Mouse (Mus musculus): ENCODE data around the gene Kbtbd12.

Gene Kbtbd12

DNA sequence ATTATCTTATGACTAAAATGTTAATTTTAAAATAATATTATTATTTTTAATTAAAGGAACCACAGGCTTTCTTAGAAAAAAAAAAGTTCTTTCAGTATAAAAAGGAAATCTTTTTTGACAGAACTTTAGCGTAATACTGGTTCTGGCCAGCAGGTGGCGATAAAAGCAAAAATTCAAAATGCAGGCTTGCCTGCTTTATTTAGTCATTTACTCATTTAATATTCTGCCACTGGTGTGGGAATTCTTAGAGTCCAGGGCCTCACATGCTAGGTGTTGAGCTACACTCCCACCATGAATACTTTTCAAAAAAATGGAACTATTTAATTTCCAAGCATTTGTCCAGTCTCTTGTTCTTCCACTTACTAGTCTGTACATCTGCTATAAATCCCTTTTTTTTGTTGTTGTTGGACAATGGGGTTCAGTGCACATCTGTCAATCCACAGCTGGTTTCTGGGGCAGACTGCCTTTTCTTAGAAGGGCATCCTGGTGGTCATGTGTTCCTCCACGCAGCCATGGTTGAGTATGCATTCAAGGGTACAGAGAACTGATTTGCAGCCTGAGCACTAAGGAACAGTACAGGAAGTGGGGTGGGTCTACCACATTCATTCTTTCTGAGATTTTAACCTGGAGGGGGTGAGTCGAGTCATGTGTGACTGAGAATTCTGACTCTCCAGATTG, 88.5 kb downstream of the Kbtbd12 start:
- peak; percentile 22 for DNase-seq (ENCODE audit: low spot score)

DNA sequence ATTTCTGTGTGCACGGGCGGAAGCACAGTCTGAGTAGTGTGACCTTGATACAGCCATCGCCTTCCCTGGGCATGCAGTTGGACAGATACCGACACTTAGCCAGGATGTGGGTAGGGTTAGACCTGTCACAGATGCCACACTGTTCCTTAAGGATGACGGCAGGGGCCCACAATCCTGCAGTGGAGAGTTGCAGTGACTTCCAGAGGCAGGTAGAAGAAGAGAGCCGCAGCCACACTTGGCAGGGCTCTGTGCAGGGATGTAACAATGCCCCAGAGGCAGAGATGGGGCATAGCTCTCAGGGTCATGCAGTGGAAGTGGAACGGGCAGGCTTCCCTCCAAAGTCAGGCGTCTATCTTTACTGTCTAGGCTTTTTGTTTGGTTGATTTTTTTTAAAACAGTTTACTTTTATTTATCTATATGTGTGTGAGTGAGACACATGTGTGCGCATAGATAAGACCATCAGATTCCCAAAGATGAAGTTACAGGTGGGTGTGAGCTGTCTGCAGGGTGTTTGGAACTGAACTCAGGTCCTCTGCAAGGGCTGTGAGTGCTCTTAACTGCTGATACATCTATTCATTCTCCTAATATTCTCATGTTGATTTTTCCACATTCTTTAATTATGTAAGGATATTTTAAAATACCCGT, 89.2 kb downstream of the Kbtbd12 start:
- no peak for DNase-seq (ENCODE audit: low spot score)

DNA sequence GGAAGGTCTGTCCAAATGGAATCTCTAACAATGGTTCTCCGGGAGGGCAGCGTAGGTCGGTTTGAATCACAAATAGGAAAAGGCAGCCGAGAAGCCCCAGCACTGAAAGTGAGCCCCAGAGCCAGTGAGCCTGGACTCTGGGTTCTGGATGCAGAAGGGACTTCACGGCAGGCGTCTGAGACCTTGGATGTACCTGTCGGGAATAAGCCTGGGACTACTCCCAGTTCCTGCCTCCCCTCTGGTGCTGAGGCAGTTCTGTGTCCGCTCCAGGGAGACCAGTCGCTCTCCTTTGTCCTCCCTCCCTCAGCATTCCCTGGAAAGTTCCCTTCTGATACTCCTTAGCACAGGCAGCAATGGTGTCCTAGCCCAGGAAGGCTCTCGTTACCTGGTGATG, 92.4 kb downstream of the Kbtbd12 start:
- DNase-seq (ENCODE audit: low spot score): no peak

DNA sequence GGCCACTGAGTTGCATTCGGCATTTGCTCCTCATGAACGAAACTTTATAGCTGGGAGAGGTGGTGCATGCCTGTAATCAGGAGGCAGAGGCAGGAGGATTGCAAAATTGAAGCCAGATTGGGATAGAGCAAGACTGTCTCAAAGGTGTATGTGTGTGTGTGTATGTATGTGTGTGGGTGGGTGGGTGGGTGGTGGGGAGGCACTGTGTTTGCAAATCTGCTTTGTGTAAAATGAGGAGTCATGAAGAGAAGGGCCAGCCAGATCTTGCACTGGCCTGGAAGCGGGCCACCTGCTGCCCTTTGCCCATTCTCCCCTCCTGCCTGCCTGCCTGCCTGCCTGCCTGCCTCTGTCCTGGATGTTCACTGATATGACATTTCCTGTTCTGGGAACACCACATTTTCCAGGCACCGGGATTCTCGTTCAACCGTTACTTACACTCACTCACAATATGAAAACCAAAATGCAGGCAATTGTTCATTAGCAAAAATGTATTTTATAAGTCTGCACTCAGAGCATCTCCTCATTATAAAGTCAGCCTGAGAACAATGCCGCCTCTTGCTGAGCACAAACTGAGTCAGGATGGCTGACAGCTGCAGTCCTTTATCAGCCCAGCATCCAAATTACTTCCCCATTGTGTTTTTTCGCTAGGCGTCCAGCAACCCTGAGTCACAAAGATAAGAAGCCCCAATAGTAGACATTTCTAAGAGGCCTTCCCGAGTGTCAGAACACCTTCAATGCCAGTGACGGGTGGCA, 92.9 kb downstream of the Kbtbd12 start:
- DNase-seq (ENCODE audit: low spot score): no peak

DNA sequence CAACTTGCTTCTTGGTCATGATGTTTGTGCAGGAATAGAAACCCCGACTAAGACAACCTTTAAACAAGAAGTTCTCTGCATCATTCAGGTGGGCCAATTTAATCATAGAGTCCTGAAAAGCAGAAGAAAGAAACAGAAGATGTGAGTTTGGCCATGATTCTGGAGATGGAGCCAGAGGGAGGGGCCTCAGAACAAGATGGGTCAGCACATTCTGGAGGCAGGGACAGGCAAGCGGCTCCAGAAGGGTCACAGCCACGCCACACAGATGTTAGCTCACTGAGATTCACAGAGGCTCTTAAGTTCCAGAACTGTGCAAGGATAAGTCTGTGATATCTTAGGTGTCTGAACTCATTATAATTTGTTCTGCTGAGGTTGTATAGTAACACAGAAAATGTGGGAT, 93.5 kb downstream of the Kbtbd12 start:
- DNase-seq (ENCODE audit: low spot score): no peak

DNA sequence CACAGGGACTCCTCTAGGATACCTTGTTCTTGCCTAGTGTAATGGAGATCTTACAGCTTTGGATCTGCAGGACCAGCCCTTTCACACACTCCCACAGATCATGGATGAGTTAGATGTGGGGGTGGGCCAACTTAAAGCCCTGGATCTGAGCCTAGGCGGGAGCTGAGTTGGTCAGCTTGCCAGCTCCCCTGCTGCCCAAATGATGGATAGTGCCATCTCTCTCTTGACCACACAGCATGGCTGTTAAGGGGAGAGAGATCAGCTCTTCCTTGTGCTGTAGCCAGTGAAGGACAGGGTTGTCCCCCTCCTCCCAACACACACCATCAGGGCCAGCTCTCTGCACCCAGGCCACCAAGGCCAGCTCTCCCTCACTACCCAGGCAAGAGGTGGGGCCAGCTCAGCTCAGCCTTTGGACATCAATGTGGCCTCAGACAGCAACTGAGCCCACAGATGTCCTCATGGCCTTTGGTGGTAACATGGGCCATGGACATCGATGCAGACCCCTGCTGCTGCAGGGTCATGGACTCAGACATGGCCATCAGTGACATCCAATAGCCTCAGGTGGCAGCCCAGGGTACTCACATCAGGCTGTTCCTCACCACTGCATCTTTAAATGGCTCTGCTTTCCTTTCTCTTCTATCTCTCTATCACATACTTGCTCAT, 97.5 kb downstream of the Kbtbd12 start:
- DNase-seq (ENCODE audit: low spot score): no peak

DNA sequence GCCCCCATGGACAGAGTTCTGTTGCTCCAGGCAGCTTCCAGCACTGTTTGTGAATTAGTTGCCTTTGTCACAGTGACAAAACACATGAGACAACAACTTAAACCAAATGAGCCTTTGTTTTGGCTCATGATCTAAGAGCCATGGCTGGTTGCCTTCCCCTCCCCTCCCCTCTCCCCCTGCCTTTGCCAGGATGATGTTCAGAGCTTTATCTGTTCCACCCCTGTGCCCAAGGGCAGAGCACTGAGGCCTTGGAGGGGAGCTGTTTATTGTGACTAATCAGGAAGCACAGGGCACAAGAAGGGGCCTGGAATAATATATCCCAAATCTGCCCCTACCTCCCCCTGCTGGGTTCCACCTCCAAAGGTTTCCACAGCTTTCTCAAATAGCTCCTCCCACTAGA, 107.4 kb downstream of the Kbtbd12 start:
- peak; percentile 44 for DNase-seq (ENCODE audit: low spot score)

DNA sequence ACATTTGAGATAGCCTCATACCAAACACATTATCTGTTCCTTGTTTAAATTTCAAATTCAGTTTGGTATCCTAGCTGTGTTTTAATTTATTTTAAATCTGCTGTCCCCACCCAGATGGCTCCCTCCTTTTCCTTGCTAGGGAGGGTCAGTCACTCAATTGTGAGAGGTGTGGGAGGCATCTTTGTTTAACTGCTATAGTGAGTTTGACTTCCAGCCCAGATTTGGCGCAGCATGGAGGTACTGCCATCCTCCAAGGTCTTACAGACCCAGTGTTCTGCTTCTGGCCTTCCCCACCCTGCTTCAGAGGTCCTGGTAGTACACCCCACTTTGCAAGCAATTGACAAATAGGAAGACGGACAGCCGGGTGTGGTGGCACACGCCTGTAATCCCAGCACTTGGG, 113.7 kb downstream of the Kbtbd12 start:
- DNase-seq (ENCODE audit: low spot score): no peak

DNA sequence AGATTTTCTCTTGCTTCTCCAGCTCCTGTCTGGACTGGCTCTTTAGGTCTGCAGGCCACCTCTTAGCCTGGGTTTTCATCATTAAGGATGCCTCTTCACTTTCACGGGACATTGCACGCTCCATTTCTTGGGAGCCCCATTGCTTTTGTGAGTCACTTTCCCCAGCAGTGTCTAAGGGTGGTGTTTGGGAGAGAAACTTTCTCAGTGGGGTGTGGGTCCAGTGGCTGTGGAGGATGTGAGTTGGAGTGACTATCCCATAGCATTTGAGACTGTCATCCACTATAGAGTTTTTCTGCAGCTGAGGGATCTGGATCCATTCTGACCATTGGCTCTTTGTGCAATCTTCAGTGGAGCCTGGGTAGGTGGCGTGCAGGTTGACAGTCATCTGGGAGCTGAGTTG, 114.3 kb downstream of the Kbtbd12 start:
- no peak for DNase-seq (ENCODE audit: low spot score)

DNA sequence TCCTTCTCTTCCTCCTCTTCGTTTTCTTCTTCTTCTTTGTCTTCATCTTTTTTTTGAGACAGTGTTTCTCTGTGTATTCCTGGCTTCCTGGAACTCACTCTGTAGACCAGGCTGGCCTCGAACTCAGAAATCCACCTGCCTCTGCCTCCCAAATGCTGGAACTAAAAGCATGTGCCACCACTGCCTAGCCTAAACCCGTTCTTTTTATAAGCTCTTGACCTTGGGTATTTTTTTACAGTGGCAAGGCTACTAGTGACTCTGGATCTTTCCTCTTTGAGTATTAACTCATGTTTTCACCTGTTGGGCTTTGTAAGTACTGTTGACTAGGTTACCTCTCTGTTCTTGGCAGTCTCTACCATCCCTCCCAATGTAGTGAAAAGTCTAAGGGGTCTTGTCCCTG, 114.7 kb downstream of the Kbtbd12 start:
- no peak for DNase-seq (ENCODE audit: low spot score)

DNA sequence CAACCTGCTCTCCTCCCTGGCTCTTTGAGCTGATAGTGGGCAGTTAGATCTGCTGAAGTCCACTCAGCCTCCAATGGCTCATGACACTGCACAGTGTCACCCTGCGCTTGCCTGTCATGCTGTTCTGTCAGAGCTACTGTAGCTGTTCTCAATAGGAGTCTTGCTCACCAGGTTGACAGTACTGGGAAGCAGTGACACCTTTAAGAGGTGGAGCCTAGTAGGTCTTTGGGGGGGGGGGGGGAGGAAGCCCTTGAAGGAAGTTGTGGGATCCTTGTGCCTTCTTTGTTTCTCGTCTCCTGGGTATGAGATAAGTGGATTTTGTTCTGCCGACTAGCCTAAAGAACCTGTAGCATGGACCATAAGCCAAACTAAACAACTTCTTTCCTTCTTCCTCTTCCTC, 115.1 kb downstream of the Kbtbd12 start:
- no peak for DNase-seq (ENCODE audit: low spot score)

DNA sequence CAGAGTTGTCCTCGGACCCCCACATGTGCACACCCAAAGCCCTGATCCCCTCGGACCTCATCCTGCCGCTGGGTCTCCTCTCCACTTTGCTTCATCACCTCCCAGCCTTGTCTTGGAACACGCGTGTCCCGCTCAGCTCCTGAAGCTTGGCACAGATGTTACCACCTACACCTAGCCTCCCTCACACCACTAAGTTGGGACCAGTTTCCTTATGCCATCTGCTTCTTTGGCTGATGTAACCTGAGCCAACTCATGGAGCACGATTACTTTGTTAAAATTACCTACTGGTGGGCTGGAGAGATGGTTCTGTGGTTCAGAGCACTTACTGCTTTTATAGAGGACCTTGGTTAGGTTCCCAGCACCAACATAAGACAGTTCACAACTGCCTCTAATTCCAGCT, 115.9 kb downstream of the Kbtbd12 start:
- no peak for DNase-seq (ENCODE audit: low spot score)

DNA sequence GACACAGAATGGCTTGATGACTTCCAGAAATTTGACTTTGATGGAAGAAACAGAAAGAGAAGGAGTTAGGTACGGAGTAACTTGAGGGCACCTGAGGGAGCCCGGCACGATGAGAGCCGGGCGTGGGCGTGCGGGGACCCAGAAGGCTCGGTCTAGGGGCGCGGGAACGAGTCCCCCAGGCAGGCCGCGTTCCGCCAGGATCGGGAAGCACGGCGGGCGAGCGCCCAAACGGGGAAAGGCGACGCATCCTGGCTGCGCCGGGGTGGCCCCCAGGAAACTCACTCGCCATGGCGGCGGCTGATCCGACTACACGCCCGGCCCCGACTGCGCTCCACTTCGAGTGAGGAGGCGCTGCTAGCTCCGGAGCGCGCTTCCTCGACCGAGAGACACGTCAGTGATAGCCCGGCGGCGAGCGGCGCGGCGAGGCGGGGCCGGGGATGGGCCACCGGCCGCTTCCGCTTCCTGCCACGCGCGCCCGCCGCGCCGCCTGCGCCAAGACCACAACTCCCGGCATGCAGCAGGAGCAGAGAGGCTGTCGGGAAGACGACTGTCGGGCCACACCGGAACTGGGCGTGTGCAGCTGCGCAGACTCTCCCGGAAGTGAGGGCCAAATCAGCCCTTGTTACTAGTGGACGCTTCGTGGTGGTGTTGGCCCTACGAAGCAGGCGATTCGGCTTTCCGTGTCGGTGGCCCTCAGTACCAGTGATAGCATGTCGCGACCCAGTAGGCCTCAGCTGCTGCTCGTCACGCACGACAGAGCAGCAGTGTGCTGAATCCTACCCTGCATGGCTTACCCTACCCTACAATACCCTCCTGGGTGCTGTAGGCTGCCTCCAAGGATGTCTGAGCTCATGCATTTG, 119.1 kb downstream of the Kbtbd12 start, which contains the start of gene Sec61a1:
TSS of gene Sec61a1 (minus strand) at position 502 of the 860 bp plus-strand sequence.
- DNase-seq (ENCODE audit: low spot score): peak; percentile 95

DNA sequence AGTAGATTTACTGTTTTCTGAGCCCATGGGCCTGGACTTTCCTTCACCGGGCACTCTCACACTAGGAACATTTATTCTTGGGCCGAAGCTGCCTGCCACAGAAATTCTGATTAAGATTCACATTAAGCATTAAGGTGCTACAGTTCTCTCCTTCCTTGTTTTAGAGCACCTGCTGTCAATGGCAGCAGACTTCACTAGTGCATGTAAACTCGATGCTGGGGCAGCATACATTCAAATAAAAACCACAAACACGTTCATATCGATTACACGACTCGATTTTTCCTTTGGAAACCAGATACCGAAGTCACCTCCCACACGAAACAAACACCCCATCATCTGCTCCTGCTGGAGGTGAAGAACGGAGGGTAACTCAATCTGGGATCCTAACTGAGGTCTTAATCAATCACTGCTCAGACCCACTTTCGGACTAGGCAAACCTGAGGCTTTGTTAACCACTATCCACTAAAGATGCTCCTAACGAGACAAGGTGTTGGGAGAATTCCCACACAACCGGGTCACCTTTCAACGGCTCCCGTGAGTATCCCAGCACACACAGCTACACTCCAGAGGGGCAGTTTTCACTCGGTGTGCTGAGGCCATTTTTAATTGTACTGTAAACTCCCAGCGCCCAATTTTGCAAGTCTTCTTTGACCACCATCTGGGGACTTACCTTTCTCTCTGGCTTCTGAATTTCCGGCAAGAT, 119.9 kb downstream of the Kbtbd12 start:
- no peak for DNase-seq (ENCODE audit: low spot score)

DNA sequence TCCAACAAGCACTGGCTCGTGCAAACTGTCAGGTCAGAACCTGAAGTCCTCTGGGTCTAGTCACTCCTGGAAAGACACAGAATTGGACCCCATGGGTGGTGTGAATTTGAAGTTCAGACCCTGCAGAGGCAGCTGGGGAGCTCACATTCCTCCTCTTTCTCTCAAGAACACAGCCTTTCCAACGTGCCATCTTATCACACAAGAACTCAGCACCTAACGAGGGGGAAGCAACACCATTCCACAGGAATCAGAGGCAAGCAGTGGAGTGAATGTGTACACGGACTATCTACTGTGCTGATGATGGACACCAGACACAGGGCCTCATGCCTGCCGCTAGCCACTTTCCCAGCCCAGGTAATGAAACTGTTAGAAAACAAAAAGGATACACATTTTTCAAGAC, 121.1 kb downstream of the Kbtbd12 start:
- DNase-seq (ENCODE audit: low spot score): no peak

DNA sequence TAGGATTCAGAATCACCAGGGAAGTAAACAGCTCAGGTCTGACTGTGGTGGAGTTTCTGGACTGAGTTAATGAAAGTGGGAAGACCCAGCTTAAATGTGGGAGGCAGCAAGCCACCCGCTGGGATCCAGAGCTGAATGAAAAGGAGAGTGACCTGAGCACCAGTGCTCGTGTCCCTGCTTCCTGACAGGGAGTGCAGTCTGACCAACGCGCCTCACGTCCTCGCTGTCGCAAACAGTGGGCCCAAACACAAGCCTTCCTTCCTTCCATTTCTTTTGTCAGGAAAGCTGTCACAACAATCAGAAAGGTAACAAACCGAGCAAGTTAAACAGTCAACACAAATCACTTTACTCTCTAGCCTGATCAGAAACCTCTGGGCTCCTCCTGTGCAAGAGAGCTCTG, 121.8 kb downstream of the Kbtbd12 start:
- no peak for DNase-seq (ENCODE audit: low spot score)

DNA sequence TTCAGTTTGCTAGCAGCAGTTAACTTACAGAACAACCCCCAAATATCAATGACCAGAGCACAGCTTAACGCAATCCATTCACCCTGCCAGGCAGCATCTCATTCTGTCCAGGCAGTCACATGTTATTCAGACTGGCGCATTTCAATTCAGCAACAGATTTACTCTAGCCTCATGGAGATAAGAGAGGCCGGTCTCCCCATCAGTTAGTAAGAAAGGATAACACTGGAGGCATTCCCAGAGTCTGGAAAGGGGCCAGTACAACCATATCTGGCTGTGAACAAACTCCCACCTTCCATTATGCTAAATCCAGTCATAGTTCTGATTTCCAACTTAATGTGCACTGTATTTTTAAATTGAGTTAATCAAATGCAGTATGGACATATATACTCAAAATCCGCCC, 123.2 kb downstream of the Kbtbd12 start:
- no peak for DNase-seq (ENCODE audit: low spot score)

DNA sequence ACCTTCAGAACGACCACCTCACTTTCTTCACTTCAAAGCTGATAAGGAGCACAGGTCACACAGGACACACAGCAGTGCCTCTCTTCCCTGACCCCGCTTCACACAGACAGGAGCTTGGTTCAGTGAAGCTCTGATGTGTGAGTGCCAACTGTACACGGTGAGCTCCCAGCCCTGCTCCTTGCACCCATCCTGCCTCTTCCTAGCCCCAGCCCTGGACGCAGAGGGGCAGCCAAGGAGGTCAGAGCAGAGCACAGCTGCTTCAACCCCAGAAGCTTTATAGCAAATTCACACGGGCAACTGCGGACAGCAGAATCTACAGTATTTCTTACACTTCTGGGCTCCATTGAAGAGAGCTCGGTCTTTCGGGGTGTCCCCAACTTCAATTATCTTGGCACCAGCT, 123.8 kb downstream of the Kbtbd12 start:
- DNase-seq (ENCODE audit: low spot score): no peak

DNA sequence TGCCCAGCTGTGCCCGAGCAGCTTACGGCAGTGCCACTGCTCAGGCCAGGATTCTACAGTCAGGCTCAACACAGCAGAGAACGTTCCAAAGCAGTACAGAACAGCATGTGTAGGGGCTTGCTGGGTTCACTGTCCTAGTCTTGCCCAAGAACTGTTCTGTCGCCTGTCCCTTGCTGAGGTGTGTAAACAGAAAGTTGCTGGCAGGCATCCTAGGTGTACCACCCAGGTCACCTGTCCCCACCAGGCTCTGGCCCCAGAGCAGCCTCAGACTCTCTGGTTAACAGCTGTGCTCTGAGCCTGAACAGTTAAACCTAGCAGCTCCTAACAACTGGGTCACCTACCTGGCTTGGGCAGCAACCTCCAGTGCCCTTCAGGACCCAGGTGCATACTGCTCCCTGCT, 134.7 kb downstream of the Kbtbd12 start:
- DNase-seq (ENCODE audit: low spot score): no peak

DNA sequence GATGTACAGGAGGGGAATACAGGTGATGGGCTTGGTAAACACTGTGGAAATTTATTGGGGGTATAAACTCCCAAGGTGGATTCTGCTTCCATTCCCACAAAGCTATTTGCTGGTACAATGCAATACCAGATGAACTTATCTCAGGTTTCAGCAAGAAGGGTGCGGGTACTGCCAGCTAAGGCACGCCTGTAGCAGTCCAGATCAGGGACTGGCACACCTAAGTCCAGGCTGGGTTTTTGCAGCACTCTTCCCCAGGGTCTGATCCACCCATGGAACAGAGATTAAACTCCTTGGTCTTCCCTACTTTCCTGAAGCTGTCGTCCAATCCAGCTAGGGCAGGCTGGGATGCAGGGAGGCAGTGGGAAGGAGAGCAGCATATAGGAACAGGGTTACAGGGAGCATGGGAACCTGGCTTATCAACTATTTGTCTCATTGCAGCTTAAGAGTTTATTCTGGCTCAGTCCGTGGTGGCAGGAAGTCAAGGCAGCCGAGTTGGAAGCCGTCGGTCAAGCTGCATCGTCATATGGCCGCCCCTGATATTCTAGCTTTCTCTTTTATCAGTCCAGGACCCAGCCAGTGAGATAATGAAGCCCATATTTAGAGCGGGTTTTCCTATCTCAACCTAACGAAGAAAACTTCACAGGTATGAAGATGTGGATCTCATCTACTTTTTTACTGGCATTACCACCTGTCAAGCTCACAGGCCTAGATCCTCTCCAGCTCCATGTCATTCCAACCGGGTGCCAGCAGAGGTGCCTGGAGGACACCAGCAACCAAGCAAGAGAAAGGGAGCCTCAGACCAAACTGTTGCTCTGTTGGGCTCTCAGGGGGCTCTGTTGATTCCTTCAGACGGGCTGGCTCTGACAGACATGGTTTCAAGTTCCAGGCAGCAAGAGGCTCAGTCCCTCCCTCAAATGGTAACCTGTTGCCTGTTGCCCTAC, 135.4 kb downstream of the Kbtbd12 start:
- DNase-seq (ENCODE audit: low spot score): no peak

All from ovary, postnatal 36 days (tissue).